8 mouse cellular contexts compared by ENCODE assay signal in the genomic region with DNA sequence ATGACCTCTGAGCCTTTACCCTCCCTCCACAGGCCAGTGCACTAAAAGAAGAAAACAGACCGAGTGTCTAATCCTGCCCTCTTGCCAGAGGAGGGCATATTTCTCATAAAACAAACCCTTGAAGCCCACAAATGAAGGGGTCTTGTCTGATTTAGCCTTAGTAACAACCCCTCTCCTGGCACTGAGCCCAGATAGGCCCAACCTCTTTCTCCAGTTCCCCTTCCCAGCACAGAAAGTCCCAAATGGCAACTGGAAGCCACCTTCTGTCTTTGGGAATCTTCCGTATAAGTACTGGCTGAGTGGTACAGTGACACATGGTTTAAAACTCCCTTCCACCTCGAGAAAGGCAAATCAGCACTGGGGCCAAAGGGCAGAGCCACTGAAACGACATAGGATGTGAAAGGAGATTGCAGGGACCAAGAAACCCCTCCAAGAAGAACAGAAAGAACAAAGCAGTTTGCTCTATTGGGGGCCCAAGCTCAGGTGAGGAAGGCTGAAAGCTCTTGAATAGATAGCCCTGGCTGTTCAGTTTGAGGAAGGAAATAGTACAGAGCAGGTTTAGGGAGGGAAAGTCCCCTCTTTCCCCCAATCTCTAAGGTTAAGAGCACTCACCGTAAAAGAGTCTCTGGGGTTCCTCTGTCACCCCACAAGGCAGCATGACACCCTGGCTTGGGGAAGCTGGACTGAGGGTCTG. TPM values are rescaled to one million over a fixed set of nuclear protein-coding genes. Genes with fewer than 3 reads are reported as not detected.
DNase-seq lines count a peak whose midpoint lies in the region; ATAC-seq and TF ChIP-seq lines count a peak whose summit lies in the region.

No protein-coding gene starts in this region.

- DNase-seq in adrenal gland, postnatal 10 days, result peak; percentile 29
- no peak for DNase-seq in adrenal gland, postnatal 36 days
- peak; percentile 43 for DNase-seq in thymus, postnatal 14 days
- no peak for DNase-seq in thymus, postnatal 10 days (ENCODE audit: low spot score in 2 of 2)
- no peak for DNase-seq in liver, postnatal 0 days
- peak; percentile 59 for DNase-seq in yolk sac, embryonic 10.5 days (ENCODE audit: low spot score)
- DNase-seq in T-cell, adult 2 months (ENCODE audit: low spot score), result no peak
- no peak for DNase-seq in embryo, embryonic 10 days (ENCODE audit: low spot score)

- 29% methylated on average over 5 of the region's 5 CpGs for WGBS in liver, postnatal 0 days (ENCODE audit: insufficient replicate concordance)

- H3K27me3 ChIP-seq in liver, postnatal 0 days (ENCODE audit: insufficient read depth, low read length), result no peaks in the 10 kb centered on the region

- H3K4me2 ChIP-seq in liver, postnatal 0 days (ENCODE audit: low read depth, low read length), result peak overlapping the region; percentile 91

- peaks cover 62% of the 10 kb centered on the region for H3K4me1 ChIP-seq in liver, postnatal 0 days (ENCODE audit: insufficient read depth)

- H3K4me3 ChIP-seq in liver, postnatal 0 days (ENCODE audit: low read depth, low read length), result no peak overlapping the region

- H3K27ac ChIP-seq in liver, postnatal 0 days (ENCODE audit: low read depth), result peak overlapping the region; percentile 64

- TF ChIP-seq CTCF in liver, postnatal 0 days (IDR thresholded peaks at IDR 0.05; ENCODE audit: low read depth), result no peak

- TF ChIP-seq EP300 in liver, postnatal 0 days (IDR thresholded peaks at IDR 0.05; ENCODE audit: low read depth), result no peak

- H3K36me3 ChIP-seq in liver, postnatal 0 days (replicated peaks; ENCODE audit: insufficient read depth, low read length), result no peaks in the 10 kb centered on the region

- H3K9ac ChIP-seq in liver, postnatal 0 days (replicated peaks), result peak overlapping the region; percentile 26; the same call in 1 of the 2 replicates

- no peak for ATAC-seq in liver, postnatal 0 days

- no peaks in the 10 kb centered on the region for H3K9me3 ChIP-seq in liver, postnatal 0 days (ENCODE audit: low read length)

RNA-seq across cellular contexts. Expression of a gene that starts 3.2 kb away (rescaled TPM):
- total RNA-seq in adrenal gland, postnatal 10 days (2021), result 10 to 100 TPM; 18.6 to 23.1 TPM
- 10 to 100 TPM; 10.9 to 14.1 TPM for total RNA-seq in adrenal gland, postnatal 36 days (2021)
- polyA plus RNA-seq in liver, postnatal 0 days (2015; fragmentation: Nextera tagmentation; extraction: Ambion mirVana), result 1.3 TPM in 2 replicates

RNA-seq across cellular contexts. Expression of a gene that starts 51.8 kb away (rescaled TPM):
- total RNA-seq in adrenal gland, postnatal 10 days (2021), result 10 to 100 TPM; 21.6 to 27.2 TPM
- 1 to 10 TPM; 4.9 to 6.5 TPM for total RNA-seq in adrenal gland, postnatal 36 days (2021)
- polyA plus RNA-seq in liver, postnatal 0 days (2015; fragmentation: Nextera tagmentation; extraction: Ambion mirVana), result 12.7 and 15.7 TPM in 2 replicates

Comparison
In these comparisons a context has a peak if more than half of its experiments do, and no peak if none do; other contexts are left out.
1. DNase-seq: peak in adrenal gland, postnatal 10 days (single experiment), thymus, postnatal 14 days (single experiment) and yolk sac, embryonic 10.5 days (single experiment); none in adrenal gland, postnatal 36 days (0 of 2), thymus, postnatal 10 days (0 of 2), liver, postnatal 0 days (single experiment), T-cell, adult 2 months (single experiment) and embryo, embryonic 10 days (single experiment).